Mouse (Mus musculus) thymus, adult 18-20 months (tissue): ENCODE data around the gene Aire.

ENCODE experiments used
- DNase-seq, 2 experiments: peaks; one replicate each; pipeline ENCODE4 v3.0.0; 2022; ENCODE audit warnings: mixed read lengths in 2 of 2

The Aire gene

GRCm38 (mm10) chr10:78043406-78043836, at the start of gene Aire:
Gene Aire, minus strand, starts transcription at chr10:78043610.
- DNase-seq = peak; percentile 66 to 75

GRCm38 (mm10) chr10:78092725-78093029, 49.3 kb upstream of the Aire start:
- peak in 1 of 2 experiments; percentile 49 for DNase-seq

- DNase-seq = no peak
These were observed 48.7 kb upstream of the Aire start for GRCm38 (mm10) chr10:78091865-78092724.

GRCm38 (mm10) chr10:78090706-78091491, 47.5 kb upstream of the Aire start:
- no peak for DNase-seq

DNA sequence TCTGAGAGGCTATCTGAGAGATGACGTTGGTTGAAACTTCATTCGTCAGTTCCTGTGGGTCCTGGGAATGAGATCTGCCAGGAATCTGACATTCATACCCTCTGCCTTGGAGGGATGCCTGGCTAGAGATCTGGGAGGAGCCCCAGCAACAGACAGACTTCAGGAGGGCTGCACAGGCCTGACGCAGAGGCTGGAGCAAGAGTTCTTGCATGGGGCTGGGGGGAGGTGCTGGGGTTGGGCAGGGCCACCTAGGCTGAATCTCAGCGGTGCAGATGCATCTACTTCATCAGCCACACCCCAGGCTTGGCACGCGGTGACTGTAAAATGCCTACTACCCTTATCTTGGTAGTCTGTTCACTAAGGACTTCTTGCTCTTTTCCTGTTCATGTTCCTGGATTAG, 46.8 kb upstream of the Aire start:
- no peak for DNase-seq

GRCm38 (mm10) chr10:78087101-78087511, 43.7 kb upstream of the Aire start:
- peak in 1 of 2 experiments; percentile 33 for DNase-seq

DNA sequence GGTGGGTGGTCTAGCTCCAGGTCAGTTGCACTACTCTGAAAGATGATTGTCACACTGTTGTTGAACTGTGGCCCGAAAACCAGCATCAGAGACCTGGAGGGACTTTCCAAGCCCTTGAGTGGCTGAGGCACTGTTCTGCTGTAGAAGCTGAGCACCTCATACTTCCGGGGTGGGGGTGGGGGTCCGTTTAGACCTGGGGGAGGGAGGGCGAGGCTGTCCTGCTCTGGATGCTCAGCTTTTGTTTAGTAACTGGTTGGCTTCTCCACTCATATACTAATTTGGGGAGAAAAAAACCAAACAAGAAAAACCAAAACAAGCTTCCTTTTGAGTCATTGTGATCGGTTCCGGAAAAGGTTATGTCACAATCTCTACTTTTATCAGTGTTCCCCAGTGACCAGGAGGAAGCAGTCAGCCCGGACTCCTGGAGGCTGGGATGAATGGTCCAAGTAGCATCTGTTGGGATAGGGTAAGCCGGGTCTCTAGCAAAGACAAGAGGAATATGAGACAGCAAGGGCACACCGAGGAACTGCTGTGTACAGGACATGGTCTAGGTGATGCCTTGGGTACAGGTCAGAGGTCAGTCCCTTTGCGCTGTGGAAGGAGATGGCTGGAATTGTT, 43.1 kb upstream of the Aire start:
- DNase-seq = no peak

DNA sequence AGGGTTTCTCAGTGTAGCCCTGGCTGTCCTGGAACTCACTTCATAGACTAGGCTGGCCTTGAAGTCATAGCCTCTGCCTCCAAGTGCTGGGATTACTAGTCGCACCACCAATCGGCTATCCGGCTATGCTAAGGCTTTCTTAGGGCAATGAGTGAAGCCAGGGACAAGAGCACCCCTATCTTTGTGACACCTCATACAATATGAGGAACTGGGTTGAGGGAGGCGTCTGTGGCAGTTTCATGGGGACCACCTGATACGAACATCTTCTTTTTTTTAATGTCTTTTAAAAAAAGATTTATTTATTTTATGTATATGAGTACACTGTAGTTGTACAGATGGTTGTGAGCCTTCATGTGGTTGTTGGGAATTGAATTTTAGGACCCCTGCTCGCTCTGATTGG, 42.3 kb upstream of the Aire start:
- no peak for DNase-seq

DNA sequence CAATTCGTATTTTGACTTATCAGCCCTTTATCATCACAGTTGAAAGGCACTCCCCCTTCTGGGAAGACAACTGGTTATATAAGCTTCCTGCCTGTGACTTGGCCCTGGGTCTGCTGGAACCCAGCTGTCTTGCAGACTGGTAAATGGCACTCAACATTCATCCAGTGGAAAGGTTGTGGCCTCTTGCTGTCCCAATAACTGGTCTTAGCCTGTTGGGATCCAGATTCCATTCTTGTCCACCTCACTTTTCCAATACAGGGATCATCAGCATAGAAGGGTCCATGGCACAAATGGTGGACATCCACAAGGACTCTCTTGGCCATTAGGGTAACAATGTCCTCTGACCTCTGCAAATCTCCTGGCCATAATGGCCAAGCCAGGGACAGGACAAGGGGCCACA, 40.7 kb upstream of the Aire start:
- DNase-seq = no peak

GRCm38 (mm10) chr10:78079955-78080591, 36.7 kb upstream of the Aire start:
- DNase-seq = no peak

DNA sequence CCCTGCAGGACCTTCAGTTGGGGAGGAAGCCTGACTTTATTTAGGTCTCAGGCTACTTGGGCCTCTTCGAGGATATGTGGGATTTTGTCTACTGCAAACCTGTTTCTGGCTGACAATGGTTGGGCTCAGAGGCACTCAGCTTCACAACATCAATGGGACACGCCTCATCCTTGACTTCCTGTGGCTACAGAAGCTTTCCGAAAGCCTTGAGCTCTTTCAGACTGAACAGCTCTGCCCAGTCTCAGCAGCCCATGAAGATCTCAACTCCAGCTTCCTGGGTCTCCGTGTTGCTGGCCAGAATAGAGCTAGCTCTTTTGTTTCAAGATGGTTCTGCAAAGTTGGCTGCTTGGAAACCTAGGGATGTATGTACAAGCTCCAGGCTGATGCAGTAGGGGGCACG, 34.9 kb upstream of the Aire start:
- no peak for DNase-seq

DNA sequence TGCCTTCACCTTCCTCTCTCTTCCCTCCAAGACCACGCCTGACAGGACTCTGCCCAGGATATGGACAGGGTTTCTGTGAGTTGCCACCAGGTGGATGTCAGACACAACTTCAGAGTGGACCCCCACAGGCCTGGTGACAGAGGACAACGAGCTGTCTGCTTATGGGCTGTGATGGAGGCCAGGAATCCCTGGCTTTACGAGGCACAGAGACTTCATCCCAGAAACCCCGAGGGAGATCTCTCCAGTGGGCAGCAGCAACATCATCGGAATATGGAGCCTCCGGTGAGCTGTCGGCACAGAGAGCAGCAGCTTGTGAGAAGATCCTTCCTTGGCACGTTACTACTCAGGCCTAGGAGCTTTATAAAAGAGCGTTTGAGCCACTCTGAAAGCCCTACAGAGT, 34.5 kb upstream of the Aire start:
- no peak for DNase-seq

DNA sequence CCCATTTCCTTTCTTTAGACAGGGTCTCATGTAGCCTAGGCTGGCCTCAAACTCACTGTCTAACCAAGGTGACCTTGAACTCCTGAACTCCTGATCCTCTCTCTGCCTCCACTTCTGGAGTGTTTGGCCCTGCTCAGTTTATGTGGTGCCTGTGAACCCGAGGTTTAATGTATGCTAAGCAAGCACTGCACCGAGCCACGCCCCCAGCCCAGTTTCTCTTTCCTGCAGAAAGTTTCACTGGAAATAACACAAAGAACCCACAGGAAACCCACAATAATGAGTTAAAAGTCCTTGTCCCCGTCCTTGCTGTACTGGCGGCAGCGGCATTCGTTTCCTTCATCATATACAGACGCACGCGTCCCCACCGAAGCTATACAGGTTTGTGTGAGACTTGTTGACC, 31.6 kb upstream of the Aire start:
- peak in 1 of 2 experiments; percentile 37 for DNase-seq

DNA sequence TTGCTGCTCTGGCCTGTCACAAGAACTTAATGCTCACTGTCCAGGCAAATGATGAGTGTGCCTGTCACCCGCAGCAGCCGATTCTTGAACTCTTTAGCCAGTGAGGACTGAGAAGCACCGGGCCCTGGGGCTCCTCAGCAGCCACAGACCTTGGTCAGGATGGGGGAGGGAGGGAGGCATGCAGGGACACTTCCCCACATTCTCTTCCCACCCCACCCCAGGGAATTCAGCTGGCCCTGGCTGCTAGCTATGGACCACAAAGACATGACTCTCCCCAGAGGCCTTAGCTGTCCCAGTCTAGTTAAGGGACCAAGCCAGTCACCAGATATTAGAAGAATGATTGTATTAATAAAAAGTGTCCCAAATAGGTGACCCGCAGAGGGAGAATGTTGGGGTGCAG, 30.7 kb upstream of the Aire start:
- DNase-seq = no peak

GRCm38 (mm10) chr10:78069101-78070011, 25.9 kb upstream of the Aire start, which contains the start of gene Icosl:
Gene Icosl, plus strand, starts transcription at chr10:78069302.
- DNase-seq = peak; percentile 45 to 53

- no peak for DNase-seq
These were observed 25.1 kb upstream of the Aire start for GRCm38 (mm10) chr10:78068541-78068940.

DNA sequence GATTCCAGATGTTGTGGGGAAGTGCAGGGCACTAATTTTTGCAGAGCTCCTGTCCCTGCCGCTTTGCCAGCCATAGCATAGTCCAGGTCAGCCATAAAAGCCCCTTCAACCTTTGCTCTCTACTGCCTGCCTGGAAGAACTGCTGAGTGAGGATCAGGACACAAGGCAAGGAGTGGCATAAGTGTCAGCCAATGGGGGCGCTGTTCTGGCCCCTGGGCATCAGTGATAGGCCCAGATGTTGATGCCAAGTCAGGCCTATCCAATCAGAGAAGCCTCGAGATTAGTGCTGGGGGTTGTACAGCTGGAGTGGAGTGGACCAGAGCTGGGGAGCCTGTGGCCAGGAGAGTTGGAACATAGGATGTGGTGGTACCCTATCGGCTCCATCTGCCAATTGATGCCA, 23.8 kb upstream of the Aire start:
- no peak for DNase-seq

DNA sequence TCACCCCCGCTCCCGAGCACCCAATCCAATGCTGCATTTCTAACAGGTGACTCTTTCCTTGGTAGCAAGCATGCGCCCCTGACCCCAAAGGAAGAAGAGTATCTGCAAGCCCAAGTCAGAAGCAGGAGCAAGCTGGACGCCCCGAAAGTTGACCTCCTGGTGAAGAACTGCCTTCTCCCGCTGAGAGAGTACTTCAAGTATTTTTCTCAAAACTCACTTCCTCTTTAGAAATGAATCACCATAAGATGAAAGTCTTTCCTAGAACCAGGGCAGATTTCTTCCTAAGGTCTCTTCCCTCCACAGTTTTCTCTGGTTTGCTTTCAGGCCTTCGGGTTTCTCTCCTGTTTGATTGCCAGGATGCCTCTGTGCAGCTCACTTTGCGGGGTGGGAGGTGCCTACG, 19.7 kb upstream of the Aire start:
- no peak for DNase-seq

DNA sequence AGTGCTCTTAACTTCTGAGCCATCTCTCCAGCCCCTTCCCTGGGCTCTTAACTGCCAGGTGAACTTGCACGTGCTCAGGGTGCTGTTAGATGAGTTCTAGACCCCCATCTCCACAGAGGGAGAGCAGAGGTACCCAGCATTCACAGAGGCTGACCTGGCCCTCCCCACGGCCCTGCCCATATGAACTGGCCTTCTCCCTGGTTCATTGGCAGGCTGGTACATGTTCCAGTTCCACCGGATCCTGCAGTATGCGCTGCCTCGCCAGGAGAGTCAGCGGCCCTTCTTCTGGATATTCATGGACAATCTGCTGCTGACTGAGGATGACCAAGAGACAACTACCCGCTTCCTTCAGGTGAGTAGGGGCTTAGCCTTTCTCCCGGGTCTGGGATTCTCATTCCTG, 13.6 kb upstream of the Aire start:
- no peak for DNase-seq

- DNase-seq = no peak
These were observed 11.5 kb upstream of the Aire start for GRCm38 (mm10) chr10:78054633-78055565.

DNA sequence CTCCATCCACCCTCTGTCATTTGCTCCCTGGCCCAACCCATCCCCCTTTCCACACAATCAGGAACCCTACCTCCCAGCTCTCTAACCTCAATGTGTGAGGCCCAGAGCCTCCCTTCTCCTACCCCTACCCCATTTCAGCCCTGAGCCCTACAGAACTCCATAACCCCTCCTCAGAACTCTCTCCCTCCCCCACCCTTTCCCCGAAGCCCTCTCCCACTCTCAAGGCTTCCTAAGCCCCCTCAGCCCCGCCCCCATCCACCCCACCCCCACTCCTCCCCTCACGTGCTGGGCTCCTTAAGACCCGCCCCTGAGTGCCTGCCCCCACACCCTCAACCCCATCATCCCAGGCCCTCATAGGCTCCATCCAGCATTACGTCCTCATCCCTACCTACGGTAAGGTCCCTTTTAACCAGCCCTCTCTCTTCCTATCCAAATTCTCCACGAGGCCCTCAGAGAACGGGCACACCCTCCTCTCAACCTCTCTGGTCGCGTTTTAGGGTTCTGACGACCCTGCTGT, 6.2 kb upstream of the Aire start:
- no peak for DNase-seq
